Mouse (Mus musculus) hindbrain, embryonic 14.5 days (tissue): ENCODE data around the gene Thrb. TPM values are rescaled to one million over a fixed set of nuclear protein-coding genes. Genes with fewer than 3 reads are reported as not detected.

Experiments
- ATAC-seq: fragments of 200-750 bp; cut with Nextera tagmentation; 2 replicates; pipeline ENCODE4 v1.8.0; 2017; ENCODE audit warnings: moderate number of reproducible peaks, mild to moderate bottlenecking, moderate TSS enrichment, moderate library complexity; ENCODE audit not compliant: low FRiP score
- DNase-seq: peaks from one replicate; pipeline ENCODE4 v3.0.0-alpha.2; 2015; ENCODE audit warnings: low spot score
- H3K27ac ChIP-seq: fragments of 300-500 bp; sonication (generic); 2 replicates; pipeline ENCODE4 v1.5.1; 2014; ENCODE audit warnings: mild to moderate bottlenecking, moderate library complexity
- H3K27me3 ChIP-seq: fragments of 300-500 bp; sonication (generic); 2 replicates; pipeline ENCODE4 v1.6.1; 2014; ENCODE audit warnings: mild to moderate bottlenecking, low read length, mixed read lengths; ENCODE audit not compliant: control insufficient read depth, insufficient read depth
- H3K36me3 ChIP-seq: fragments of 300-500 bp; sonication (generic); replicated peaks from 2 replicates; pipeline ENCODE4 v1.6.1; 2014; ENCODE audit not compliant: control insufficient read depth, insufficient read depth
- H3K4me1 ChIP-seq: fragments of 300-500 bp; sonication (generic); replicated peaks from 2 replicates; pipeline ENCODE4 v1.6.1; 2014; ENCODE audit warnings: antibody characterized with exemption, low read length, mixed read lengths; ENCODE audit not compliant: control insufficient read depth, insufficient read depth
- H3K4me2 ChIP-seq: fragments of 300-500 bp; sonication (generic); replicated peaks from 2 replicates; pipeline ENCODE4 v1.6.1; 2014; ENCODE audit warnings: mild to moderate bottlenecking, moderate library complexity
- H3K4me3 ChIP-seq: fragments of 300-500 bp; sonication (generic); replicated peaks from 2 replicates; pipeline ENCODE4 v1.5.1; 2014; ENCODE audit warnings: mild to moderate bottlenecking, low read length
- H3K9ac ChIP-seq: fragments of 300-500 bp; sonication (generic); 2 replicates; pipeline ENCODE4 v1.6.1; 2014
- H3K9me3 ChIP-seq: fragments of 300-500 bp; sonication (generic); 2 replicates; pipeline ENCODE4 v1.6.1; 2016; ENCODE audit warnings: low read length; ENCODE audit not compliant: control insufficient read depth
- WGBS: fragments of 180-500 bp; shearing (Covaris S2); extraction: QIAGEN DNeasy Blood & Tissue Kit; methylation state at CpG from one replicate; pipeline ENCODE4 v1.1.7; 2014; 5-methylcytosine and 5-hydroxymethylcytosine counted together
- polyA plus RNA-seq: library from polyadenylated mRNA; unstranded; fragments of >200 nt; fragmentation: Nextera tagmentation; extraction: Ambion mirVana; gene quantifications from 2 replicates; pipeline ENCODE4 v1.2.1, GENCODE M21; 2014

Thrb gene
- polyA plus RNA-seq, 1 experiment from 2014 or later, result 1.4 TPM

GRCm38 (mm10) chr14:17660329-17661099 is 453 bp downstream of the Thrb start:
- peaks cover 29% of the 10 kb centered on the region; the same call in 1 of the 2 replicates for H3K27me3 ChIP-seq
- H3K4me3 ChIP-seq, result peak overlapping the region; percentile 69
- ATAC-seq (peak; percentile 93), DNase-seq (peak; percentile 68)
- no peaks in the 10 kb centered on the region for H3K9me3 ChIP-seq
- peaks cover 13% of the 10 kb centered on the region for H3K4me1 ChIP-seq
- peak overlapping the region; percentile 87 for H3K4me2 ChIP-seq
- H3K27ac ChIP-seq, result no peak overlapping the region
- peak overlapping the region; percentile 63 for H3K9ac ChIP-seq
- WGBS, result under 1% methylated on average over 79 of the region's 82 CpGs
- no peaks in the 10 kb centered on the region for H3K36me3 ChIP-seq

GRCm38 (mm10) chr14:17661100-17661521 is 1.1 kb downstream of the Thrb start:
- WGBS, result under 1% methylated on average over 16 of the region's 16 CpGs
- Histone ChIP-seq H3K9ac (peak overlapping the region; percentile 63), H3K9me3 (no peaks in the 10 kb centered on the region), H3K27me3 (peaks cover 29% of the 10 kb centered on the region; the same call in 1 of the 2 replicates), H3K4me3 (peak overlapping the region; percentile 69), H3K27ac (no peak overlapping the region), H3K4me2 (peak overlapping the region; percentile 87), H3K36me3 (no peaks in the 10 kb centered on the region), H3K4me1 (peaks cover 13% of the 10 kb centered on the region)
- DNase-seq (peak; percentile 37), ATAC-seq (peak; percentile 10; the same call in 1 of the 2 replicates)

- peak overlapping the region; percentile 69; the same call in 1 of the 2 replicates for H3K4me3 ChIP-seq
- 47% methylated on average over 5 of the region's 5 CpGs for WGBS
- H3K4me2 ChIP-seq, result peak overlapping the region; percentile 87
Measured at GRCm38 (mm10) chr14:17662087-17662486, 2.0 kb downstream of the Thrb start.

GRCm38 (mm10) chr14:17674335-17674734 is 14.3 kb downstream of the Thrb start:
- no peaks in the 10 kb centered on the region for H3K9me3 ChIP-seq
- no peak overlapping the region for H3K9ac ChIP-seq
- 91% methylated on average over 1 of the region's 1 CpGs for WGBS
- no peak overlapping the region for H3K4me3 ChIP-seq
- DNase-seq (no peak), ATAC-seq (no peak)
- no peaks in the 10 kb centered on the region for H3K36me3 ChIP-seq
- H3K27me3 ChIP-seq, result no peaks in the 10 kb centered on the region
- no peak overlapping the region for H3K27ac ChIP-seq
- no peaks in the 10 kb centered on the region for H3K4me1 ChIP-seq
- H3K4me2 ChIP-seq, result no peak overlapping the region

More at GRCm38 (mm10) chr14:17662087-17662486, 2.0 kb downstream of the Thrb start:
- Histone ChIP-seq H3K36me3 (no peaks in the 10 kb centered on the region), H3K27me3 (peaks cover 29% of the 10 kb centered on the region; the same call in 1 of the 2 replicates), H3K9ac (no peak overlapping the region), H3K4me1 (peaks cover 13% of the 10 kb centered on the region), H3K27ac (no peak overlapping the region), H3K9me3 (no peaks in the 10 kb centered on the region)
- DNase-seq, result no peak
- no peak for ATAC-seq

- Histone ChIP-seq H3K4me3 (no peak overlapping the region), H3K9me3 (no peaks in the 10 kb centered on the region), H3K9ac (no peak overlapping the region), H3K36me3 (no peaks in the 10 kb centered on the region), H3K4me1 (no peaks in the 10 kb centered on the region), H3K4me2 (no peak overlapping the region), H3K27ac (no peak overlapping the region), H3K27me3 (no peaks in the 10 kb centered on the region)
- DNase-seq (no peak), ATAC-seq (no peak)
- WGBS, result 93% methylated on average over 3 of the region's 3 CpGs
Measured at GRCm38 (mm10) chr14:17675214-17675613, 15.2 kb downstream of the Thrb start.

- no peak for ATAC-seq
- no peak for DNase-seq
Measured at GRCm38 (mm10) chr14:17681479-17681878, 21.4 kb downstream of the Thrb start.

GRCm38 (mm10) chr14:17684881-17685280 is 24.8 kb downstream of the Thrb start:
- no peaks in the 10 kb centered on the region for H3K4me1 ChIP-seq
- no peaks in the 10 kb centered on the region for H3K9me3 ChIP-seq
- no peak overlapping the region for H3K27ac ChIP-seq
- H3K27me3 ChIP-seq, result no peaks in the 10 kb centered on the region
- no peak overlapping the region for H3K9ac ChIP-seq
- 87% methylated on average over 1 of the region's 1 CpGs for WGBS
- DNase-seq (no peak), ATAC-seq (no peak)
- no peaks in the 10 kb centered on the region for H3K36me3 ChIP-seq
- H3K4me3 ChIP-seq, result no peak overlapping the region
- no peak overlapping the region for H3K4me2 ChIP-seq

More at GRCm38 (mm10) chr14:17681479-17681878, 21.4 kb downstream of the Thrb start:
- Histone ChIP-seq H3K27me3 (no peaks in the 10 kb centered on the region), H3K9me3 (no peaks in the 10 kb centered on the region), H3K4me2 (no peak overlapping the region), H3K9ac (no peak overlapping the region), H3K27ac (no peak overlapping the region), H3K36me3 (no peaks in the 10 kb centered on the region), H3K4me1 (no peaks in the 10 kb centered on the region), H3K4me3 (no peak overlapping the region)

GRCm38 (mm10) chr14:17685491-17685890 is 25.4 kb downstream of the Thrb start:
- ATAC-seq (no peak), DNase-seq (no peak)
- no peak overlapping the region for H3K4me2 ChIP-seq
- H3K4me1 ChIP-seq, result no peaks in the 10 kb centered on the region
- no peaks in the 10 kb centered on the region for H3K9me3 ChIP-seq
- no peaks in the 10 kb centered on the region for H3K27me3 ChIP-seq
- H3K36me3 ChIP-seq, result no peaks in the 10 kb centered on the region
- WGBS, result 95% methylated on average over 3 of the region's 3 CpGs
- no peak overlapping the region for H3K27ac ChIP-seq
- no peak overlapping the region for H3K4me3 ChIP-seq
- H3K9ac ChIP-seq, result no peak overlapping the region

- ATAC-seq (no peak), DNase-seq (no peak)
- Histone ChIP-seq H3K27ac (no peak overlapping the region), H3K9me3 (no peaks in the 10 kb centered on the region), H3K36me3 (no peaks in the 10 kb centered on the region), H3K4me3 (no peak overlapping the region), H3K9ac (no peak overlapping the region), H3K4me1 (no peaks in the 10 kb centered on the region), H3K4me2 (no peak overlapping the region), H3K27me3 (no peaks in the 10 kb centered on the region)
- 87% methylated on average over 3 of the region's 3 CpGs for WGBS
Measured at GRCm38 (mm10) chr14:17686939-17687338, 26.9 kb downstream of the Thrb start.
